Comparison of ENCODE assay signal across 18 mouse cellular contexts in the genomic region with DNA sequence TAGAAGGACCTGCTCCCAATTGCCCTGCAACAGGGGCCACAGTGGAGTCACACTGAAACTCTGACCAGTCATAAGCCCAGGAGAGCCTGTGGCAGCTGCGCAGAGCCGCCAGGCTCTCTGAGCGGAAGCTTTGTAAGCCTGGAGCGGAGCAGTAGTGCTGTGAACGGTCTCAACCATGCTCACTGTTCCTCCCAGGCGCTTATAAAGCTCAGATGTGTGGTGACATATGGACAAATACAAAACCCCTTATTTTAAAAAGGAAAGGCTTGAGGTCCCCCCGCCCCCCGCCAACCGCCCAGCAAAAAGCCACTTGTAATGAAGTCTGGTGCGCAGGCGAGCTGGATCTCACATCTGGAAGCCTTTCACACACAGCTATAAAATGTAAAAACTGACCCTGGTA. TPM values are rescaled to one million over a fixed set of nuclear protein-coding genes. Genes with fewer than 3 reads are reported as not detected.
DNase-seq lines count a peak whose midpoint lies in the region; ATAC-seq and TF ChIP-seq lines count a peak whose summit lies in the region.
"Had no signal": no experiment of that assay in that cellular context is flagged by ENCODE, and none has a peak within 500 bp of the region (broad histone marks: within the 10 kb centered on the region; RNA-seq: fewer than 3 reads in every experiment).

No protein-coding gene starts in this region.

- no peak for ATAC-seq in forebrain, embryonic 14.5 days
- ATAC-seq in forebrain, embryonic 11.5 days (replicated peaks; ENCODE audit: low FRiP score), result no peak
- no peak for ATAC-seq in neural tube, embryonic 12.5 days (ENCODE audit: low FRiP score, low read depth)
- ATAC-seq in limb, embryonic 12.5 days (ENCODE audit: insufficient number of reproducible peaks, insufficient read depth, low FRiP score, low TSS enrichment, low read depth), result peak; percentile 85
- ATAC-seq in intestine, postnatal 0 days, result no peak
- ATAC-seq: intestine, embryonic 16.5 days; Patski had no signal

- peaks cover 11% of the 10 kb centered on the region for H3K27me3 ChIP-seq in forebrain, embryonic 14.5 days (replicated peaks; ENCODE audit: control insufficient read depth, insufficient read depth, low read length)
- peaks cover 18% of the 10 kb centered on the region for H3K27me3 ChIP-seq in forebrain, embryonic 11.5 days (ENCODE audit: control insufficient read depth, insufficient read depth, low read length)
- H3K27me3 ChIP-seq in neural tube, embryonic 12.5 days (replicated peaks), result peaks cover 32% of the 10 kb centered on the region
- peaks cover 13% of the 10 kb centered on the region for H3K27me3 ChIP-seq in limb, embryonic 12.5 days
- H3K27me3 ChIP-seq in intestine, postnatal 0 days (replicated peaks; ENCODE audit: control insufficient read depth, insufficient read depth, low read length), result peaks cover 8% of the 10 kb centered on the region
- H3K27me3 ChIP-seq: Patski had no signal

- H3K36me3 ChIP-seq in forebrain, embryonic 14.5 days (ENCODE audit: control insufficient read depth, insufficient read depth, low read length), result no peaks in the 10 kb centered on the region
- H3K36me3 ChIP-seq in forebrain, embryonic 11.5 days (ENCODE audit: control insufficient read depth, insufficient read depth, low read length), result no peaks in the 10 kb centered on the region
- H3K36me3 ChIP-seq in neural tube, embryonic 12.5 days, result no peaks in the 10 kb centered on the region
- peaks cover 35% of the 10 kb centered on the region for H3K36me3 ChIP-seq in limb, embryonic 12.5 days
- H3K36me3 ChIP-seq in intestine, postnatal 0 days (ENCODE audit: control insufficient read depth, insufficient read depth), result no peaks in the 10 kb centered on the region

- no peak overlapping the region for H3K4me3 ChIP-seq in forebrain, embryonic 14.5 days (ENCODE audit: low read depth, low read length)
- H3K4me3 ChIP-seq in forebrain, embryonic 11.5 days (ENCODE audit: low read depth, low read length), result no peak overlapping the region
- H3K4me3 ChIP-seq in neural tube, embryonic 12.5 days, result no peak overlapping the region
- H3K4me3 ChIP-seq in limb, embryonic 12.5 days (replicated peaks), result no peak overlapping the region; the same call in 1 of the 2 replicates
- H3K4me3 ChIP-seq in intestine, postnatal 0 days (ENCODE audit: low read depth, low read length), result no peak overlapping the region
- H3K4me3 ChIP-seq: erythroblast, embryonic 14.5 days had no signal

- DNase-seq in forebrain, embryonic 14.5 days (ENCODE audit: low spot score), result peak; percentile 33
- no peak for DNase-seq in forebrain, embryonic 11.5 days (ENCODE audit: low spot score)
- DNase-seq in neural tube, embryonic 10.5 days (ENCODE audit: extremely low spot score, low spot score), result no peak
- no peak for DNase-seq in ovary, postnatal 14 days (ENCODE audit: low spot score)
- no peak for DNase-seq in right cerebral cortex, postnatal 36 days (ENCODE audit: low spot score in 2 of 2)
- DNase-seq: cerebellum, postnatal 14 days; kidney, postnatal 14 days; layer of hippocampus, adult 9-11 months; lung, postnatal 36 days; thymus, postnatal 4 days had no signal

- H3K4me1 ChIP-seq in forebrain, embryonic 14.5 days (ENCODE audit: control insufficient read depth, insufficient read depth, low read length), result peaks cover 3% of the 10 kb centered on the region; the same call in 1 of the 2 replicates
- H3K4me1 ChIP-seq in forebrain, embryonic 11.5 days (replicated peaks; ENCODE audit: control insufficient read depth, insufficient read depth, low read length), result no peaks in the 10 kb centered on the region
- H3K4me1 ChIP-seq in neural tube, embryonic 12.5 days, result no peaks in the 10 kb centered on the region
- H3K4me1 ChIP-seq in limb, embryonic 12.5 days (replicated peaks), result peaks cover 55% of the 10 kb centered on the region
- no peaks in the 10 kb centered on the region for H3K4me1 ChIP-seq in intestine, postnatal 0 days (replicated peaks; ENCODE audit: control insufficient read depth, insufficient read depth, low read length)

- no peak for TF ChIP-seq CTCF in intestine, postnatal 0 days (IDR thresholded peaks at IDR 0.05; ENCODE audit: low read depth)

- 54% methylated on average over 11 of the region's 11 CpGs for WGBS in forebrain, embryonic 14.5 days
- 66% methylated on average over 11 of the region's 11 CpGs for WGBS in forebrain, embryonic 11.5 days
- 64% methylated on average over 11 of the region's 11 CpGs for WGBS in neural tube, embryonic 12.5 days
- 11% methylated on average over 11 of the region's 11 CpGs for WGBS in limb, embryonic 12.5 days
- WGBS in intestine, postnatal 0 days, result 71% methylated on average over 11 of the region's 11 CpGs

- H3K9me3 ChIP-seq in forebrain, embryonic 14.5 days (replicated peaks; ENCODE audit: control insufficient read depth, low read length), result no peaks in the 10 kb centered on the region; the same call in 1 of the 2 replicates
- H3K9me3 ChIP-seq in forebrain, embryonic 11.5 days (ENCODE audit: control insufficient read depth, low read length), result peaks cover 3% of the 10 kb centered on the region; the same call in 1 of the 2 replicates
- H3K9me3 ChIP-seq in neural tube, embryonic 12.5 days, result no peaks in the 10 kb centered on the region
- no peaks in the 10 kb centered on the region for H3K9me3 ChIP-seq in limb, embryonic 12.5 days
- H3K9me3 ChIP-seq in intestine, postnatal 0 days (ENCODE audit: control insufficient read depth), result no peaks in the 10 kb centered on the region

- H3K27ac ChIP-seq in forebrain, embryonic 14.5 days (ENCODE audit: low read depth, low read length), result no peak overlapping the region
- no peak overlapping the region for H3K27ac ChIP-seq in forebrain, embryonic 11.5 days (ENCODE audit: low read depth, low read length)
- no peak overlapping the region for H3K27ac ChIP-seq in neural tube, embryonic 12.5 days
- peak overlapping the region; percentile 95 for H3K27ac ChIP-seq in limb, embryonic 12.5 days
- no peak overlapping the region for H3K27ac ChIP-seq in intestine, postnatal 0 days (ENCODE audit: low read depth, low read length)

- 0 out of 2 replicates have a peak overlapping the region, but pooled peaks have one; percentile 21 for H3K9ac ChIP-seq in forebrain, embryonic 14.5 days (ENCODE audit: low read length)
- H3K9ac ChIP-seq in forebrain, embryonic 11.5 days (ENCODE audit: low read length), result no peak overlapping the region
- no peak overlapping the region for H3K9ac ChIP-seq in neural tube, embryonic 12.5 days
- peak overlapping the region; percentile 27; the same call in 1 of the 2 replicates for H3K9ac ChIP-seq in limb, embryonic 12.5 days (replicated peaks)
- no peak overlapping the region for H3K9ac ChIP-seq in intestine, postnatal 0 days (ENCODE audit: low read depth, low read length)

- H3K4me2 ChIP-seq in forebrain, embryonic 14.5 days (ENCODE audit: low read length), result no peak overlapping the region
- H3K4me2 ChIP-seq in forebrain, embryonic 11.5 days (ENCODE audit: low read depth, low read length, severe bottlenecking), result no peak overlapping the region
- 0 out of 2 replicates have a peak overlapping the region, but pooled peaks have one; percentile 12 for H3K4me2 ChIP-seq in neural tube, embryonic 12.5 days (replicated peaks)
- peak overlapping the region; percentile 45 for H3K4me2 ChIP-seq in limb, embryonic 12.5 days
- H3K4me2 ChIP-seq in intestine, postnatal 0 days (replicated peaks; ENCODE audit: low read depth), result no peak overlapping the region
- H3K4me2 ChIP-seq: heart, embryonic 11.5 days had no signal

RNA-seq across cellular contexts. Expression of a gene that starts 7.1 kb away (rescaled TPM):
- 8.1 and 10.8 TPM in 2 replicates for polyA plus RNA-seq in forebrain, embryonic 14.5 days (2014; fragmentation: Nextera tagmentation; extraction: Ambion mirVana)
- 8.6 and 10.9 TPM in 2 replicates for polyA plus RNA-seq in forebrain, embryonic 11.5 days (2014; fragmentation: Nextera tagmentation; extraction: Ambion mirVana)
- 38.1 and 42.3 TPM in 2 replicates for polyA plus RNA-seq in neural tube, embryonic 12.5 days (2016; fragmentation: Nextera tagmentation; extraction: Ambion mirVana)
- polyA plus RNA-seq in limb, embryonic 12.5 days (2016; fragmentation: Nextera tagmentation; extraction: Ambion mirVana), result 342 and 397 TPM in 2 replicates
- 19.3 and 19.4 TPM in 2 replicates for polyA plus RNA-seq in intestine, postnatal 0 days (2015; fragmentation: Nextera tagmentation; extraction: Ambion mirVana)
- polyA plus RNA-seq: erythroblast, embryonic 14.5 days had no signal

RNA-seq across cellular contexts. Expression of a gene that starts 37.3 kb away (rescaled TPM):
- 3.4 and 4.3 TPM in 2 replicates for polyA plus RNA-seq in forebrain, embryonic 14.5 days (2014; fragmentation: Nextera tagmentation; extraction: Ambion mirVana)
- 27.6 and 33.2 TPM in 2 replicates for polyA plus RNA-seq in forebrain, embryonic 11.5 days (2014; fragmentation: Nextera tagmentation; extraction: Ambion mirVana)
- 36.5 and 39.9 TPM in 2 replicates for polyA plus RNA-seq in neural tube, embryonic 12.5 days (2016; fragmentation: Nextera tagmentation; extraction: Ambion mirVana)
- polyA plus RNA-seq in limb, embryonic 12.5 days (2016; fragmentation: Nextera tagmentation; extraction: Ambion mirVana), result not detected in 2 replicates
- polyA plus RNA-seq in intestine, postnatal 0 days (2015; fragmentation: Nextera tagmentation; extraction: Ambion mirVana), result not detected in 2 replicates
- polyA plus RNA-seq: erythroblast, embryonic 14.5 days; intestine, embryonic 16.5 days; liver, embryonic 16.5 days had no signal

Comparison
In these comparisons a context has a peak if more than half of its experiments do, and no peak if none do; other contexts are left out.
1. H3K9ac ChIP-seq: peak in forebrain, embryonic 14.5 days (single experiment) and limb, embryonic 12.5 days (single experiment); none in forebrain, embryonic 11.5 days (single experiment), neural tube, embryonic 12.5 days (single experiment) and intestine, postnatal 0 days (single experiment).
2. H3K4me2 ChIP-seq: peak in neural tube, embryonic 12.5 days (single experiment) and limb, embryonic 12.5 days (single experiment); none in forebrain, embryonic 14.5 days (single experiment), forebrain, embryonic 11.5 days (single experiment) and intestine, postnatal 0 days (single experiment).